Comparison of ENCODE assay signal across 14 mouse cellular contexts in the genomic region with DNA sequence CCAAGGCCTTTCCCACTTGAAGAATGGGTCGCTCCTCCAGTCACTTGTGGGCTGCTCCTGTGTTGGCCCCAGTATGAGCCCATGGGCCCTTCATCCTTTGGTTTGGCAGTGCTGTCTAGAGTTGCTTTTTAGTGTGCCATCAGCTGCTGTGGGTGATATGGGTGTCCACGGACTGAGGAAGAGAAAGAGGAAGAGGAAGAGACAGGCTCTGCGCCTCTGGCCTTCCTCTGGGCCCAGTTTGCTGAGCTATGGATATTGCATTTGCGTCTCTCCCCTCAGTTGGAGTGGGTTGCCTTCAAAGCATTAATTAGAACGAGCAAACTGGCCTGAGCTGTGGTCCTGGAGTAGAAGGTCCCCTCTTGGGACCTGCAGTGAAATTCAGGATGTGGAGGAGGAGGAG.
"Had no signal": no experiment of that assay in that cellular context is flagged by ENCODE, and none has a peak within 500 bp of the region (broad histone marks: within the 10 kb centered on the region; RNA-seq: fewer than 3 reads in every experiment).

No protein-coding gene starts in this region.

- DNase-seq: kidney, adult 2 months; kidney, postnatal 36 days; layer of hippocampus, adult 9-11 months; lung, adult 18-20 months; lung, postnatal 4 days; thymus, adult 2 months; thymus, postnatal 25 days had no signal

- H3K9ac ChIP-seq: kidney, embryonic 15.5 days; limb, embryonic 13.5 days; liver, embryonic 14.5 days; midbrain, embryonic 15.5 days; neural tube, embryonic 12.5 days; stomach, embryonic 15.5 days had no signal

- H3K4me2 ChIP-seq: kidney, embryonic 15.5 days; limb, embryonic 13.5 days; midbrain, embryonic 15.5 days; neural tube, embryonic 12.5 days; stomach, embryonic 15.5 days had no signal

- H3K27ac ChIP-seq: kidney, embryonic 15.5 days; limb, embryonic 13.5 days; liver, embryonic 14.5 days; midbrain, embryonic 10.5 days; neural tube, embryonic 12.5 days; stomach, embryonic 15.5 days had no signal

- H3K9me3 ChIP-seq: kidney, embryonic 15.5 days; midbrain, embryonic 10.5 days; midbrain, embryonic 15.5 days; neural tube, embryonic 12.5 days; stomach, embryonic 15.5 days had no signal

- H3K4me1 ChIP-seq: midbrain, embryonic 10.5 days; neural tube, embryonic 12.5 days; stomach, embryonic 15.5 days had no signal

- ATAC-seq: midbrain, embryonic 15.5 days had no signal

- H3K27me3 ChIP-seq: kidney, embryonic 15.5 days; limb, embryonic 13.5 days; midbrain, embryonic 15.5 days; neural tube, embryonic 12.5 days; stomach, embryonic 15.5 days had no signal

- H3K36me3 ChIP-seq: kidney, embryonic 15.5 days; limb, embryonic 13.5 days; midbrain, embryonic 10.5 days; midbrain, embryonic 15.5 days; neural tube, embryonic 12.5 days; stomach, embryonic 15.5 days had no signal

- H3K4me3 ChIP-seq: kidney, embryonic 15.5 days; limb, embryonic 13.5 days; midbrain, embryonic 10.5 days; midbrain, embryonic 15.5 days; neural tube, embryonic 12.5 days; stomach, embryonic 15.5 days had no signal
